Mouse (Mus musculus): ENCODE results near the gene Shq1. TPM values are rescaled to one million over a fixed set of nuclear protein-coding genes. Genes with fewer than 3 reads are reported as not detected.

Gene Shq1
- polyA plus RNA-seq, 1 experiment from 2014 or later = 16.0 TPM

- H3K4me3 ChIP-seq = no peak overlapping the region
- H3K9ac ChIP-seq = no peak overlapping the region
- WGBS = 46% methylated on average over 8 of the region's 8 CpGs
- peak overlapping the region; percentile 54 for H3K27ac ChIP-seq
- H3K9me3 ChIP-seq (replicated peaks) = no peaks in the 10 kb centered on the region
- peak; percentile 28; the same call in 1 of the 2 replicates for ATAC-seq
- H3K27me3 ChIP-seq = peaks cover 16% of the 10 kb centered on the region; the same call in 1 of the 2 replicates
- H3K4me1 ChIP-seq = peaks cover 15% of the 10 kb centered on the region
- H3K36me3 ChIP-seq (ENCODE audit: poor library complexity, severe bottlenecking) = no peaks in the 10 kb centered on the region
- H3K4me2 ChIP-seq = no peak overlapping the region
Measured at GRCm38 (mm10) chr6:100558057-100558456, 112.9 kb downstream of the Shq1 start.

DNA sequence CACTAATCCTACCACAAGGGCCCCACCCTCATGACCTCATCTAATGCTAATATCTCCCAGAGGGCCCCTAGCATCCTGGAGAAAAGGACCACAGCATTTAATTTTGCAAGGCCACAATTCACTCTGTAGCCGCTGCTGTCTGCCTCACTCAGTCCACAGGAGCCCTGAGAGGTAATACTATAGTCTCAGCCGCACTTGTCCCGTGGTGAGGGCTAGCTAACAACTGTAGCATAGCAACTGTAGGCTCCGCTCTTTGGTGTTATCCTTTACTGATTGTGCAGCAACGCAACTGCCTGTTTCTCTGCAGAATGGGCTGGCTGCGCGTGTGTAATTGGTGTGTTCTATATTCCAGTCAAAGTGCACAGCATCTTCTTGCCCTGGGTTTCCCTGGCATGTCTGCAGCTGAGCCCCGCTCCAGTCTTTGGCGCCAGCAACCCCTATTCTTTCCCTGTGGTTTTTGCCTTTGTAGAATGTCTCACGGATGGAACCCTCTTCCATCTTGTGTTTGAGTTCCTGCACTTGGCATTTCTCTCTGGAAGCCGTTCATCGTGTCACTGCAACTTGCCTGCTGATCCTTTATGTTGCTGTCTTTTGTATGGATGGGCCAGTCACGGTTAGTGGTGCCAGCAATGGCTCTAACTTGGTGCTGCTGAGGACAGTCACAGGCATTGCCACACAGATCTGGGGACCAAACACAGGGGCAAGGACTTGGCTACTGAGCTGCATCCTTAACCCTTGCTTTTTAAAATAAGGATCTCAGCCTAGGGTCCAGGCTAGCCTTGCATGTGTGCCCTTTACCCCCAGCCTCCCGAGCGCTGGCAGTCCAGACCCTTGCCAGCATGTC, 128.6 kb downstream of the Shq1 start:
- H3K27ac ChIP-seq = no peak overlapping the region
- H3K4me1 ChIP-seq = peaks cover 7% of the 10 kb centered on the region; the same call in 1 of the 2 replicates
- no peak overlapping the region for H3K4me3 ChIP-seq
- H3K9ac ChIP-seq = no peak overlapping the region
- no peaks in the 10 kb centered on the region for H3K9me3 ChIP-seq (replicated peaks)
- no peak overlapping the region for H3K4me2 ChIP-seq
- 0 out of 2 replicates have a peak, but pooled peaks have one; percentile 33 for ATAC-seq
- H3K36me3 ChIP-seq (ENCODE audit: poor library complexity, severe bottlenecking) = no peaks in the 10 kb centered on the region
- H3K27me3 ChIP-seq = peaks cover 4% of the 10 kb centered on the region; the same call in 1 of the 2 replicates
- 58% methylated on average over 15 of the region's 15 CpGs for WGBS

DNA sequence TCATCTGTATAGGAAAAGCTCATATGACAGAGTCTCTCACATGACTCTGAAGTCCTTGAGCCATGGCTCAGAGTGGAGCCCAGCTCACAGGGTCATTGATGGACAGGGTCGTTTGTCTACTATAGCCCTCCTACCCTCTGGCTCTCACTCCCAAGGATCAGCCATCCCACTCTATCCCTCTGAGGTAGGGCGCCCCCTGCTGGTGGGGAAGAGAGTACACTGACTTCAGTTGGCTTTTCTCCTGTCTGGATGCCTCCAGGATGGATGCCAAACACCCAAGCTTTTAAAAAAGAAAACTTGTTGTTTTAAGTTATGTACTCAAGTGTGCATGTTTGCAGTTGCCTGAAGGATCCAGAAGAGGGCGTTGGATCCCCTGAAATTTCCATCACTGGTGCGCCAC, 131.3 kb downstream of the Shq1 start:
- no peak for ATAC-seq
- peaks cover 7% of the 10 kb centered on the region; the same call in 1 of the 2 replicates for H3K4me1 ChIP-seq
- 42% methylated on average over 4 of the region's 4 CpGs for WGBS

DNA sequence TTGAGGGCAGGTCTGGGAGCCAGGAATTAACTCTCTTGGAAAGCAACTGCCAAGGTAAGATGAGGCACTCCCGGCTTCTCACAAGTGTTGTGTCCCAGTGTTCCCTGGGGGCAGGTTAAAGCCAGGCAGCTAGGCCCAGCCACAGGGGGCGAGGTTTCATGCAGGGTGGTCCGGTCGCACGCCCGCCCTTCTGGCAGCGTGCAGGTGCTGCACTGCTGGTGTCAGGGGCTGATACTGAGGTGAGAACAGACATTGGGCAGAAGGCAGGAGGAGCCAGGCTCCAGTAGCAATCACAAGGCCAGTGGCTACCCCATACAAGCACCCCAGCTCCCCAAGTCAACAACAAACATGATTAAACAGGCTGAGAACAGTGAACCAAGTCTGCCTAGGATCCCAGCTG, 132.4 kb downstream of the Shq1 start:
- Histone ChIP-seq H3K27ac (no peak overlapping the region), H3K27me3 (peaks cover 4% of the 10 kb centered on the region; the same call in 1 of the 2 replicates), H3K4me2 (no peak overlapping the region), H3K36me3 (ENCODE audit: poor library complexity, severe bottlenecking) (no peaks in the 10 kb centered on the region), H3K9ac (no peak overlapping the region), H3K9me3 (replicated peaks) (no peaks in the 10 kb centered on the region), H3K4me1 (peaks cover 7% of the 10 kb centered on the region; the same call in 1 of the 2 replicates), H3K4me3 (no peak overlapping the region)
- no peak for ATAC-seq
- 47% methylated on average over 7 of the region's 7 CpGs for WGBS

More for the DNA sequence above, 131.3 kb downstream of the Shq1 start:
- Histone ChIP-seq H3K27me3 (peaks cover 4% of the 10 kb centered on the region; the same call in 1 of the 2 replicates), H3K9ac (no peak overlapping the region), H3K4me2 (no peak overlapping the region), H3K27ac (no peak overlapping the region), H3K4me3 (no peak overlapping the region), H3K36me3 (ENCODE audit: poor library complexity, severe bottlenecking) (no peaks in the 10 kb centered on the region), H3K9me3 (replicated peaks) (no peaks in the 10 kb centered on the region)

DNA sequence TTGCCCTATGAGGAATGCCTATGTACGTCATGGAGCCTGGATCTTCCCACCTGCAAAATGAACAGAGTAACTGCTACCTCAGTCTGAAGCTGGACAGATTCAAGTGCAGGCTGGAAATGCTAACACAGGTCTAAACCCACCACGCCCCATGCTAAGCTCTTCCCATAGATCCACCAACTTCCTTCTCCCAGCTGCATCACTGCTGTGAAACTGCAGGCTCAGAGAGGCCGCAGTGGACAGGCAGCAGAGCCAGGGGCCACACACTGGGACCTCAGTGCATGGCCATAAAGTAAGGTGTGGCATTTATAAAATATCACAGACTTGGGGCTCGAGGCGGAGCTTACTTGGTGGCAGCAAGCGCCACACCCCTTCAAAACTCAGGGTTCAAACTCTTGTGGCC, 133.0 kb downstream of the Shq1 start:
- 84% methylated on average over 6 of the region's 6 CpGs for WGBS
- no peak overlapping the region for H3K4me2 ChIP-seq

GRCm38 (mm10) chr6:100537042-100537441, 133.9 kb downstream of the Shq1 start:
- no peak overlapping the region for H3K27ac ChIP-seq
- H3K4me3 ChIP-seq = no peak overlapping the region
- no peak overlapping the region for H3K4me2 ChIP-seq
- no peak for ATAC-seq
- H3K9ac ChIP-seq = no peak overlapping the region
- no peaks in the 10 kb centered on the region for H3K36me3 ChIP-seq (ENCODE audit: poor library complexity, severe bottlenecking)
- H3K27me3 ChIP-seq = peaks cover 4% of the 10 kb centered on the region; the same call in 1 of the 2 replicates
- WGBS = 79% methylated on average over 5 of the region's 5 CpGs
- 0 out of 2 replicates have a peak, but pooled peaks cover 3% of the 10 kb centered on the region for H3K4me1 ChIP-seq
- H3K9me3 ChIP-seq (replicated peaks) = no peaks in the 10 kb centered on the region

More for the DNA sequence above, 133.0 kb downstream of the Shq1 start:
- H3K4me3 ChIP-seq = no peak overlapping the region
- no peak overlapping the region for H3K9ac ChIP-seq
- H3K36me3 ChIP-seq (ENCODE audit: poor library complexity, severe bottlenecking) = no peaks in the 10 kb centered on the region
- peaks cover 4% of the 10 kb centered on the region; the same call in 1 of the 2 replicates for H3K27me3 ChIP-seq
- no peak for ATAC-seq
- no peaks in the 10 kb centered on the region for H3K9me3 ChIP-seq (replicated peaks)
- peaks cover 7% of the 10 kb centered on the region; the same call in 1 of the 2 replicates for H3K4me1 ChIP-seq
- H3K27ac ChIP-seq = no peak overlapping the region

- Histone ChIP-seq H3K27ac (no peak overlapping the region), H3K4me1 (0 out of 2 replicates have a peak, but pooled peaks cover 3% of the 10 kb centered on the region), H3K9me3 (replicated peaks) (no peaks in the 10 kb centered on the region), H3K4me2 (no peak overlapping the region), H3K4me3 (no peak overlapping the region), H3K36me3 (ENCODE audit: poor library complexity, severe bottlenecking) (no peaks in the 10 kb centered on the region), H3K9ac (no peak overlapping the region), H3K27me3 (peaks cover 4% of the 10 kb centered on the region; the same call in 1 of the 2 replicates)
- WGBS = 77% methylated on average over 7 of the region's 7 CpGs
- ATAC-seq = no peak
Measured at GRCm38 (mm10) chr6:100533364-100533763, 137.6 kb downstream of the Shq1 start.

DNA sequence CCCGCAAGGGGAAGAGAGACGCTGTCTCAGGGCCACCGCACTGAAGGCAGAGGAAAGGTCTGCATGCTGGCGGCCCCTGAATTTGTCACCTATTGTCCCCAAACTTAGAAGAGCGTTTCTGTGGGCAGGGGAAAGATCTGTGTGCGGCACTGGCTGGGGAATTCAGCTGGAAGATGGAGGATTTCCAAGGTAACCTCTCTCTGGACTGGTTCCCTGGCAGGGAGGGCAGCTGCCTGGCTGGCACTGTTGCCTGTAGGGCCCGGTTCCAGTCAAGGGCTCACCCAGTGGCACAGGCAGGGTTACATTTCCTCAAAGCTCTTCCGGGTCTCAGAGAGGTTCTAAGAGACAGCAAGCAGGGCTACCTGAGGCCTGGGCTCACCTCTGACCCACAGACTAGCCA, 138.6 kb downstream of the Shq1 start:
- Histone ChIP-seq H3K4me2 (no peak overlapping the region), H3K4me1 (0 out of 2 replicates have a peak, but pooled peaks cover 3% of the 10 kb centered on the region), H3K36me3 (ENCODE audit: poor library complexity, severe bottlenecking) (no peaks in the 10 kb centered on the region), H3K4me3 (no peak overlapping the region), H3K9ac (no peak overlapping the region), H3K27me3 (no peaks in the 10 kb centered on the region), H3K9me3 (replicated peaks) (no peaks in the 10 kb centered on the region), H3K27ac (no peak overlapping the region)
- ATAC-seq = no peak
- 73% methylated on average over 8 of the region's 8 CpGs for WGBS

- H3K4me1 ChIP-seq = peaks cover 12% of the 10 kb centered on the region
- no peak overlapping the region for H3K9ac ChIP-seq
- H3K27me3 ChIP-seq = no peaks in the 10 kb centered on the region
- no peak overlapping the region for H3K4me3 ChIP-seq
- no peak for ATAC-seq
- no peak overlapping the region for H3K27ac ChIP-seq
- no peak overlapping the region for H3K4me2 ChIP-seq
- 69% methylated on average over 3 of the region's 3 CpGs for WGBS
- no peaks in the 10 kb centered on the region for H3K36me3 ChIP-seq (ENCODE audit: poor library complexity, severe bottlenecking)
- no peaks in the 10 kb centered on the region for H3K9me3 ChIP-seq (replicated peaks)
Measured at GRCm38 (mm10) chr6:100529673-100530072, 141.3 kb downstream of the Shq1 start.

DNA sequence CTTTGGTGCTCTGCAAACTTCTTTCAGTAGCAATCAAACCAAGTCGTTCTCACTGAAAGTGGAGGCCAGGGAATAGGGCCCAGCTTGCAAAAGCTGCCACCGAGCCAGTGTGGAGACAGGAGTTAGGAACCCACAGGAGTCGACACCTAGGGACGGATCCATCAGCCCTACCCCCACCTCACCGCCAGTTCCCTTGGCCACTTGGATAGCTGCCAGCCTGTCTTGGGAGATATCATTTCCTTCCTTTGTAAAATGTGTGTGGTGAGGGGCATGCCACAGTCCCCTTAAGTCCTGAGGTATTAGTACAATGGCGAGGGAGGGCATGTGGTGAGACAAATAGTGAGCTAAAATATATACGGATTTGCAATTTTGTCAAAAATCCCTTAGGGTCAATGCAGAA, 142.4 kb downstream of the Shq1 start:
- Histone ChIP-seq H3K4me1 (peaks cover 12% of the 10 kb centered on the region), H3K9me3 (replicated peaks) (no peaks in the 10 kb centered on the region), H3K9ac (no peak overlapping the region), H3K36me3 (ENCODE audit: poor library complexity, severe bottlenecking) (no peaks in the 10 kb centered on the region), H3K4me2 (no peak overlapping the region), H3K27me3 (no peaks in the 10 kb centered on the region), H3K4me3 (no peak overlapping the region), H3K27ac (no peak overlapping the region)
- no peak for ATAC-seq
- WGBS = 72% methylated on average over 7 of the region's 7 CpGs

DNA sequence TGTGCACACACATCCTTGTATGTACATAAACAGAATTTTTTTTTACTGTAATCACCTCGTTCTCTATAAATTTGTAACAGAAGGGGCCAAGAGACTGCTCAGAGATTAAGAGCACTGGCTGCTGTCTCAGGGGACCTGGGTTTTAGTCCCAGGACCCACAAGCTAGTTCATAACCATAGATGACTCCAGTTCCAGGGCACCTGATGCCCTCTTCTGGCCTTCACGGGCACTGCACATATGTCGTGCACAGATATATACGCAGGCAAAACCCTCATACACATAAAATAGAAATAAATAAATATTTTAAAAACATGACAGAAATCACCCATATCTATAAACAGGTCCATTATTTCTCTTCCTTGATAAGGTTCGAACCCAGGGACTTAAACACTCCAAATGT, 143.0 kb downstream of the Shq1 start:
- Histone ChIP-seq H3K4me1 (peaks cover 12% of the 10 kb centered on the region), H3K4me2 (no peak overlapping the region), H3K27ac (no peak overlapping the region), H3K9ac (no peak overlapping the region), H3K27me3 (no peaks in the 10 kb centered on the region), H3K9me3 (replicated peaks) (no peaks in the 10 kb centered on the region), H3K4me3 (no peak overlapping the region), H3K36me3 (ENCODE audit: poor library complexity, severe bottlenecking) (no peaks in the 10 kb centered on the region)
- no peak for ATAC-seq
- 86% methylated on average over 5 of the region's 5 CpGs for WGBS

DNA sequence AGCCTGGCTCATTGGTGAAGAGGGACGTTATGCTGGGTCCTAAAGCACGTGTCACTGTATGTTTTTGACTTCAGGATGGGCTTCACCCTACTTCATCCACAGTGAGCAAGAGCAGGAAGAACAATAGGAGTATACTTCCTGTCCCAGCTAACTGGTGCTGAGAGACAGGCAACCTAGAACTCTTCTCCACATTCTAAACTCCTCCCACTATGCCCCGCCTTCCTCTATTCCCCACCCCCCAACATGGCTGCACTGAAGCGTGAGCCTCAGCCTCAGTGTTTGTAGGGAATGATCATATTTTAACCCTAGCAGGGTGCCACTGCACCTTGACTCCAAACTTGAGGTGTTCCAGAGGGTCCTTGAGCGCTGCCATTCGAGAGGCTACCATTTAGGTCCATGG, 143.8 kb downstream of the Shq1 start:
- Histone ChIP-seq H3K9me3 (replicated peaks) (no peaks in the 10 kb centered on the region), H3K4me1 (peaks cover 11% of the 10 kb centered on the region), H3K4me3 (no peak overlapping the region), H3K27me3 (no peaks in the 10 kb centered on the region), H3K36me3 (ENCODE audit: poor library complexity, severe bottlenecking) (no peaks in the 10 kb centered on the region), H3K27ac (no peak overlapping the region), H3K9ac (no peak overlapping the region), H3K4me2 (no peak overlapping the region)
- ATAC-seq = no peak
- 94% methylated on average over 6 of the region's 6 CpGs for WGBS

All from forebrain, embryonic 13.5 days (tissue).